Mouse (Mus musculus) frontal cortex, postnatal 10 days (tissue): ENCODE data around the gene Ybx1.
"Not testable (repeated sequence)": the region's sequence is repeated elsewhere in the genome, so short reads cannot be mapped to it uniquely, and the experiment has no call there.

Experiments used
- DNase-seq, 2 experiments: peaks; one replicate each; pipeline ENCODE4 v3.0.0; 2022; ENCODE audit warnings: low spot score in 2 of 2, mixed read lengths in 1 of 2

Ybx1 gene

DNA sequence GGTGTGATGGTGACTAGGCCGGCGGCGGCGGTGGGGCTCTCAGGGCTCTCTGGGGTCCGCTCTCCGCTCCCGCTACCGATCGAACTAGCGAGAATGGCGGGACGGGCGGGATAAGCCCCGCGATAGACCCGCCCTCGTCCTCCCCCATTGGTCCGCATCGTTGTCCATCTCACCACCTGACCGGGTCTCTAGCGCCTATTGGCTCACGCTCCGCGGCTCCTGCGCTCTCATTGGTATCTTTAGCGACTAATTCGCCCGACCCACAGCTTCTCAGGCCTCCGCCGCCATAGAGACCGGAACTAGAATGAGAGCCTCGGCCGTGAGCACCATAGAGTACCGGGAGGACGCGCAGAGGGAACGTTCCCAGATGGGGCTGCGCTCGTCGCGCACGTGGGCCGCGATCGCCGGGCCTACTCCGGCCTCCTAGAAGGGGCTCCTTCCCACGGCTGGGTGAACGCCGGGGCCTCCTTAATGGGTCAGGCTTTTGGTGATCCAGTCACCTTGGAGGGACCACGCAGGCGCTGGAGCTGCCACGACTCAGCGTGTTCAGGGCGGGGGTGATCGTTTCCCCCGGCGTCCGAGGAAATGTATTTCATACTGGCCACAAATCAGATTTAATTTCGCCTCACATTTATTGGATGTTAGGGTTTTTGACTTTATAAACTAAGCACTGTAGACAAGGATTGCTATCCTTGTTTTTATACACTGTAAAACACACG, at the start of gene Ybx1:
Gene Ybx1 (minus strand): TSS at position 190 of the 719 bp plus-strand sequence.
- peak; percentile 99 to 100 for DNase-seq

DNA sequence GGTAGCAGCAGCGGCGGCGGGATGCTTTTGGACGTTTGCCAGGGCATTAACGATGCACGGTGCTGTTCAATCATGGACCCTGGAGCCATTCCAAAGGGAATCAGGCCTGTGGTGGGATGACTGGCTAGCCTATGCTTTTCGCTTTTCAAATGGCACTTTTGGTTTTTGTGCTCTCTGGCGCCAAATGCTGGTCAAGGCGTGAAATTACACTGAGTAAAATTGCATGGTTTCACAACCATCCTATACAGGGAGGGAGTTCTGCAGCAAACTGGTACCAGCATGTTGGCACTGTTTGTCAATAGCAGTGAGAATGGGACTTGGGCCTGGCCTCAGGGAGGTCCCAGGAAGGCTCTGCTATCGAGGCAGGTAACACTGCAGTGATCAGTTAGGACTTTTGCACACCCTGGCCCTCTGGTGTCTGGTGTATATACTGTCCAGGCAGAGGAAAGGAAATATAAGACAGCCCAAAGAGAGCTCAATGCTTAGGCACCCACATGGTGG, 44.5 kb upstream of the Ybx1 start:
- DNase-seq: peak; percentile 38 to 57

DNA sequence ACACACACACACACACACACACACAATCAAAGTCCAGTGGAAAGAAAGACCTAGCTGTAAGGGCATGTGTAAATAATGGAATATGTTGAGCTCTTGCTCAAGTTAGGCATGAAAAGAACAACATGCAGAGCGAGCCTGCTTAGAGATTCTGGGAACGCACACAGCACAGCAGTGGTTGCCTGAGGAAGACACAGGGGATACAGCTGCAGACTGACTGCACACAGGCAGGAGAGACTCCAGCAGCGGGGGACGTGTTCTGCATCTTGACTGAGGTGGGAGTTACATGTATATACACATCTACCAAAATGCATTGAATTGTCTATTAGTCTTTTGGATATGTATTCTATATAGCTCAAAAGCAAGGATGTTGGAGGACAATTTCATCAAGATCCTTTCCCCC, 44.0 kb upstream of the Ybx1 start:
- DNase-seq: peak in 1 of 2 experiments; percentile 15

DNA sequence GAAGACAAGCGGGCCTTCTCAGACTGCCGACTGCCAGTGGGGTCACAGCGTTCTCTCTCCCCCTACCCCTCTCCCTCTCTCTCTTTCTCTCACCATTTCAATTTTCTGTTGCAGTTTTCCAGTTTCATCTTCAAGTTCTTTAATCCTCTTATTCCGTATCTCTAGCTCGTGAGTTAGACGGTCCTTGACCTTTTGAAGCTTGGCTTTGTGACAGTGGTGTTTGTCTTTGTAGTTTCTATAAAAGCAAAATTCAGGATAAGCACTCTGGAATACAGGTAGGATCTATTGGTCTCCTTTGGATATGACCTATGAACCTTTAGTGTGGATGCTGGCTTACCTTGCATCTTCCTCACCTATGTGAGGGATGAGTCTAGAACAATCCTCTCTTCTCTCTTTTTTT, 39.1 kb upstream of the Ybx1 start:
- DNase-seq: no peak

DNA sequence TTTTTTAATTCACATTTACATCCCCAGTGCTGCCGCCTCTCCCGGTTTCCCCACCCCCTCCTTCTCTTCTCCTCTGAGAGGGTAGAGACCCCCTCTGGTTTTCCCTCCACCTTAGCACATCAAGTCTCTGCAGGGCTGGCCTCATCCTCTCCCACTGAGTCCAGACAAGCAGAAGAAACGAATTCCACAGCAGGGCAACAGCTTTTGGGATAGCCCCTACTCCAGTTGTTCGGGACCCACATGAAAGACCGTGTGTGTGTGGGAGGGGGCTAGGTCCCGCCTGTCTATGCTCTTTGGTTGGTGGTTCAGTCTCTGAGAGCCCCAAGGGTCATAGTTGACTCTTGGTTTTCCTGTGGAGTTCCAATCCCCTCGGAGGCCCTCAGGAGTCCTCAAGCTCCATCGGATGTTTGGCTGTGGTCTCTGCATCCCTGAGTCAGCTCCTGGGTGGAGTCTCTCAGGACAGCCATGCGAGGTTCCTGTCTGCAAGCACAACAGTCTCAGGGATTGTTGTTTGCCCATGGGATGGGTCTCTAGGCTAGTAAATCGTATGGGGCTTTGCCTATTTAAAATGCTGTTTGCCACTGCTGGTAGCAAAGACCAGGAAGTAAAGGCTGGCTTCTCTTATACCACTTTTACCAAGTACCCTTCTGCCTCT, 26.6 kb upstream of the Ybx1 start:
- peak in 1 of 2 experiments; percentile 15 for DNase-seq

DNA sequence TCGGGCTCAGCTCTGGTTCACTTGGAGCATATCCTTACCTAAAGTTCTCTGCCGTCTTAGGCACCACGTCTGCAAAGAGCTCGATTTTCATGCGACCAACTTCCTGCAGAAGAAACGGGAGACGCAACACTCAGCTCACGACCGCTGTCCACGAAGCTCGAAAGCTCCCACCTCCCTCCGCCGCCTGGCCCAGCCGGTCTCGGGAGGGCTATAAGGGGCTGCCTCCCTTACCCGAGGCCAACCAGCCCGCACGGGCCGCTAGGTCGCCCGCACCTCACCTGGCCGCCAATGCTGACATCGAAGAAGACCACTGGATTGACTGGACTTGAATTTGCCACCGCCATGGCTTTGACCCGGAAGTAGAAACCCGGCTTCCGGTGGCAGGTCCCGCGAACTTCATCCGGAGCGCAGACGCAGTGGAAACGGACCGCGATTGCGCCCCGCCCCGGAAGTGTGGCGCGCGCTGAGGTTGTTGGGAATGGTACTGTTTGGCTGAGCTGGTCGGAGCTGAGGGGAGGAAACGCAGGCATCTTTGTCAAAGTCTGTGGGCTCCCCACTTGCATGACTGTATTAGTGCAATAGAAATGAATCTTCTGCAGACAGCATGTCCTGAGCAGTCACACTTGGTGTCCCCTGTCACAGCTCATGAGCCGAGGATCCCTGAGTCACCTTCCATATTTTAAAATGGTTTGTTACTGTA, 25.9 kb upstream of the Ybx1 start, which contains the start of gene Ppih:
Gene Ppih (minus strand): TSS at position 416 of the 700 bp plus-strand sequence.
- peak; percentile 92 to 95 for DNase-seq

DNA sequence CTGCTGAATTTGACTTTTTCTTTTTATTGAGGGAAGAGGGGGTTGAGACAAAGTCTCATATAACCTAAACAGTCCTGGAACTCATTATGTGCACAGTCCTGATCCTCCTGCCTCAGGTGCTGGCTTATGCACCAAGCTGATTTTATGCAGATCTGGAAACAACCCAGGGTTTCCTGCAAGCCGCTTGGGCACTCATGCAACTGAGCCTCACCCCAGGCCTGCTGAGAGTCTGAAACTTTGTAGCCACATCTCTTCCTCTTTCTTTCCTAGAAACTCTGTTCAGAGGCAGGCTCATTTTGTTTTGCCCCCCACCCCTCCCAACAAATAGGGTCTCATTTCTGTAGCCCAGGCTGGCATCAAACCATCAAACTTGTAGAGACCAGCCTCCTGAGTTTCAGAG, 19.4 kb upstream of the Ybx1 start:
- DNase-seq: no peak

DNA sequence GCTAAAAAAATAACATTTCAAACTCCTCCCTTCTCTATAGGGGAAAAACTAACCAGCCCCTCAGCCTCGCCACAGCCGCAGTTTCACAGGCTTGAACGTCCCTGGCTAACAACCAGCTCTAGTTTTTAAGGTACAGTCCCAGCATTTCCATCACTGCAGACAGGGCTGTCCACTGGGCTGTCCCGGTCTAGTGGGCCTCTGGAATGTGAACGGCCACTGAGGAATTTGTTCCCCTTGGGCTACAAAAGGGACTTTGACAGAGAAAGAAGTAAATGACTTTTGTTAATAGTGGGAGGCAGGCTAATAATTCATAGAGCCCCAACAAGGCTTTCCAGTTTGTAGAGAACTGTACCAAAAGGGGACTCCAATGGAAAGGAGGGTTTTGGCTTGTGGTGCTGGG, 11.0 kb upstream of the Ybx1 start:
- DNase-seq: no peak

DNA sequence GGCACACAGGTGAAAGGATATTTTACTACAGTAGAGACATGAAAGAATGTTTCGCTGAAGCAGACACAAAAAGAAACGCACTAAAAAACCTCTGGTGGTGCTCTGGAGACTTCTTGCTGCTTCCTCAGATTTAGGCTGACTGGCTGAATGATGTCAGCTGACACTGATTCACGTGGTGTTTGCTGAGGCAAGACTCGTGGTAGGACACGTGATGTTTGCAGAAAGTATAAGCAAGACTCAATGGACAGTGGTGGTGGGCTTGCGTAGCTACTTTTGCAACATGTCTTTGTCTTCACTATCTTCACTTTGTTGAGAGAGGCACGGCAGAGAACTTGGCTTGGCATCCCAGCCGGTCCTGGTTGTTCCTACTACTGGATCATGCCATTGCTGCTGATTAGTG, 8.9 kb upstream of the Ybx1 start:
- DNase-seq: no peak

DNA sequence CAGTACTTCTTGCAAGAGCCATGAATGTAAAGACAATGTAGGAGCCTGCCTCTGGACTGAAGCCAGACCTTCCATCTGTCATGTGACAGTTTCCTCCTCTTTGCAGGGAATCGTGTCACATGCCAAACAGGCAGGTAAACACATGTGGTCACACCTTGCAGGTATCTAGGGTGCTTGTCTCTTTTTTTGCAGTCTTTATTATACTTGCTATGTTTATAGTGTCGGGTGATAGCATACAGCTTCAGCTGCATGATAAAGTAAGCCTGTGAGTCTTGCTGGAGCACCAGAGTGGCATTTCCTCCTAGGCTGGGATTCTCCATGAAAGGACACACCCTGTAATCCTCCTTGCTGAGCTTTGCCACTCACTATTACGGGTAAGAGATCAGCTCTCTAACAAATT, 7.4 kb upstream of the Ybx1 start:
- no peak for DNase-seq

DNA sequence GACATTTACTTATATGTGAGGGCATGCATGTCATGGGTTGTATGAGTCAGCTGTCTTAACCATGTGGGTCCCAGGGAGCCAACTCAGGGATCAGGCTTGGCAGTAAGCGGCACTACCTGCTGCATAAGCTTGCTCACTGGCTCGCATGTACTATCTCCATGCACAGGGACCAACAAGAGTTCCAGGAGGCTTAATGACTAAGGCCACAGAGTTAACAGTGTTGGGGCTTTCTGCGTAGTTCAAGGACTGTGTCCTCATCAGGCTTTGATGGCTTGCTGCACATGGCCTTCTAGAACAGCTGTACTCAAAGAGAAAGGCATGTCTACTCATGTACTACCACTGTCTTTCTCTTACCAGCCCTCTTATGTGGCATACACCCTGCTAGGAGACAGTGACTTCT, 6.4 kb upstream of the Ybx1 start:
- DNase-seq: no peak

DNA sequence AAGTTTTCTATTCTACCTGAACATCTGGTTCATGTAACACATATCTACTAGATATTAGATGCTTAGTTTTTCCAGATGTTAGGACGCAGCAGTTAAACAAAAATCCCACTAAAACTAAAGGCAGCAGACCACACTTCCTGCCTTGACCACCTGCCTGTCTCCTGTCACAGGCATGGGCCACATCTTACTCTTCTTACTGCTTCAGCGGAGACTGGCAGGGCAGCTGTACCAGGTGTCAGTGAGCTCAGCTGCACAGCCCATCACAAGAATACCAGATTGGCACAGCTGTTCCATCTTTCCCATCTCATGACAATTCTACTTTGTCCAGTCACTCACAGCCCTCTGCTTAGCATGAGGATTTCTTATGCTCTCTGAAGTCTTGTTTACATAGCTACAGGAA, 3.0 kb upstream of the Ybx1 start:
- DNase-seq: no peak

DNA sequence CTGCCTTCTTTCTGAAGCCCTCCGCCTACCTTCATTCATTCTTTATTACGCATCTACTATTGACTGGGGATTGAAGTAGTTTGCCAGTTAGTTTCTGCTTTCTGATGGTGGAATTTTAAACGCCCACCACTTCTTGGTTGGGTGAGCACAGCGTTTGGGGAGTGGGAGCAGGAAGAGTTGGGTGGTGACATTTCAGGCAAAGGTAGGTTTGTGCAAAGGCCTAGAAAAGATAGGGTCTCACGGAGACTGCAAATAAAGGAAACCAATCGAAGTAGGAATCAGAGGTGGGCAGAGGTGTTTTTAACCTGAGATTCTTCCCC, 690 bp upstream of the Ybx1 start:
- no peak for DNase-seq

DNA sequence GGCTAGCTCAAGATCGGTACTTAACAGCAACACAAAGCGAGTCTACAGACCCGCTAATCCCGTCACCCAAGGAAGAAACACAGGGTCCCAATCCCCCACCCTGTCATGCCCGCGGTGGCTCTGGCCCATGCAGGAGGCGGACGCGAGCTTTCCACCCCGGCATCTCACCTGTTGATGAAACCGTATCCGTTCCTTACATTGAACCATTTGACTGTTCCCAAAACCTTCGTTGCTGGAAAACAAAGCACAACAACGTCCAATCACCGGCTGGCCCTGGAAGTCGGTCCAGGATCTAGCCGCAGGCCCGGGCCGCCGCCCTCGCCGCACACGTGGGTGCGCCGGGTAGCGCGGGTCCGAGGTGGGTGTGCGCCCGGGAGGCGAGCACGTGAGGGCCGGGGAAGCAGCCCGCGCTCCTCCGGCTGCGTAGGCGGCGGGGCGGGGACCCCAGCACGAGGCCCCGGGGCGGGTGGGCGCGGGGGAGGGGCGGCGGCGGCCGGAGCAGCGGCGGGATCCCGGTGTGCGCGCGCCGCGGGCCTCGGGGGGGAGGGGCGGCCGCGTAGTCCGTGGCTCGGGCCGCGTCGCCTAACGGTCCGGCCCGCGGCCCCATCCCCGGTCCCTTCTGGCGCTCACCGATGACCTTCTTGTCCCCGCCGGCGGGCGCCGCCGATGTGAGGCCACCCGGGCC, 688 bp downstream of the Ybx1 start:
- DNase-seq: peak; percentile 20 to 49

DNA sequence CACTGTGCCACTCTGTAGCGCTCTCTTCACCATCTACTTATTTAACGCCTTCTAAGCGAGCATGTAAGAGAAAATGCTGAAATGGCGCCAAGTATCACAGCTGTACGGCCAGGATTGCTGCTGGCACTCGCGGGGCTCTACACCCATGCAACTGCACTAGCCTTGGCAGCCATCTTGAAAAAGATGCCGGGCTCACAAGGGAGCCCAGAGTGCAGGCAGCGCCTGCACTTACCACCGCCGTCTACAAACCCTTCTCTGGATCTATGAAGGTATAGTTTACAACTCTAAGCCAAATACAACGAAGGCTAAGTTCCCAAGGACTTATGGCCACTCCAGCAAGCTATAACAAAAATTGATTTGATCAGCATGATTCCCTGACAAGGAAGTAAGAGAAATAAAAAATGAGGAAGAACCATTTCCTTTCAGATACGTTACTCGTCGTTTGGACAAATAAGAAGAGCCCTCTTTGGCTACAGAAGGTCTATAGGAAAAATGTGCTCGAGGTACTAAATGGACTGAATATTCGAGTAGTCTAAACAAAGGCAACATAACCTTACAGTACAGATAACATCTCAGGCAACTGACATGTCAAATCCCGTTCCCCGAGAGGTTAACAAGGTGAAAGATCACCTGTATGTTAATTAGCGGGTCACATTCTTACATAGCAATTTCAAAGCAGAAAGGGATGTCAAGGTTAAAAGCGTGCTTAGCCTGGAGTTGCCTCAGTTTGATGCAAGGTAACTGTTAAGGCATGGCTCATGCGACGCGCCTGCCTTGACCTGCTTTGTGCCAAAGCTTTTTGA, 1.4 kb downstream of the Ybx1 start:
- peak; percentile 46 to 57 for DNase-seq

DNA sequence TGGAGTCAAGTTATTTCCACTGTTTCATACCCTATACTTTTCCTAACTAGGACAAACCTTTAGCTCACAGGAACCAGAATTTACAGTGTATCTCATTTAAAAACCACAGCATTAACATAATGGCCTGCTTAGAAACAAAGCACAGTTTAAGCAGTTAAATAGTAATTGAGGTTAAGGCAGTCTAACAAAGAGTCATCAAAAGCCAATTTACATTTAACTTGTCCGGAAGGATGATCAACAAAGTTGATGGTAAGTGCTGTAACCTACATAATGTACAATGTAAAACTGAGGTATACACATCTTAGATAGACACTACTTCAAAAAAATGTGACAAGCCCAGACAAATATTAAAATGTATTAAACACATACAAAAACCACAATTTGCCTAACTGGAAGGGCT, 2.5 kb downstream of the Ybx1 start:
- no peak for DNase-seq

DNA sequence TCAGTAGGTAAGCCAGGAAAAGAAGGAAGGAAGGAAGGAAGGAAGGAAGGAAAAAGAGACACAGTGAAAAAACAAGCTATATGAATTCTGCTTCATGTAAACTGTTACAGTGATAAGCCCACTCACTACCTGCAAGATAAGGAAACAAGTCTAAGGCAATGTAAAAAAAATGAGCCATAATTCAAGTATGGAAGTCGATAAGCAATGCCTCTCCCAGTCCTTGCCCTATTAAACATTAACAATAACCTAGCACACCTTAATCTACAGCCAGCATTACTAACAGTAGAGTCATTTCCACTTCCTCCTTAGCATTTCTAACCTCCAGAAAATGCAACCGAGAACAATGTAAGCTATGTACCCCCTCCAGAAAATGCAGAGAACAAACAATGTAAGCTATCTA, 9.1 kb downstream of the Ybx1 start:
- no peak for DNase-seq

DNA sequence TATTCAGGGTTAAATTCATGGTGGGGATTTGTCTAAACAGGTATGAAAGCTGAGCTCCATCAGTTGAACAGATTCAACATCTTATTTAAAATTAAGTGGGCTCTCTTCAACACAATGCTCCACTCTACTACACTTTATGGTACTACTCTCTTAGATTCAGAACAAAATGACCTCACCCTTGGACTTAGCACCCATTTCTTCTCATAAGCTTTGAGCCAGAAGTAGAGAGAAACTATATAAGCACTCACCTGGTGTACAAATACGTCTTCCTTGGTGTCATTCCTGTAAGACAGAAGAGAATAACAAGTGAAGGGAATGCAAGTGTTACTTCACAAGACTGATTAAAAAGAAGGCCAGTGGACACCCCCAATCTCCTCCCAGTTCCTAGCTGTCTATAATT, 9.5 kb downstream of the Ybx1 start:
- no peak for DNase-seq

DNA sequence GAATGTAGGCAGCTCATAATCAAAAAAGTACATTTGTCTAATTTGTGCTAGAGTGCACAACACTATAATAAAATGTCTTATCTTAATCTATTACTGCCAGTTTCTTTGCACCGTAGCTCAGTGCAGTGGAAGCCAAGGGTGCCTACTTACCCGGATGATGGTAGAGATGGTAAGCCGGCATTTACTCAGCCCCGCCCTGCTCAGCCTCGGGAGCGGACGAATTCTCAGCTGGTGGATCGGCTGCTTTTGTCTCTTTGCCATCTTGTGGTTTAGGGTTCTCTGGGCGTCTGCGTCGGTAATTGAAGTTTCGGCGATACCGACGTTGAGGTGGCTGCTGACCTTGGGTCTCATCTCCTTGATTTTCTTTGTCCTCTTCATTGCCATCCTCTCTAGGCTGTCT, 15.6 kb downstream of the Ybx1 start:
- not testable (repeated sequence) for DNase-seq

DNA sequence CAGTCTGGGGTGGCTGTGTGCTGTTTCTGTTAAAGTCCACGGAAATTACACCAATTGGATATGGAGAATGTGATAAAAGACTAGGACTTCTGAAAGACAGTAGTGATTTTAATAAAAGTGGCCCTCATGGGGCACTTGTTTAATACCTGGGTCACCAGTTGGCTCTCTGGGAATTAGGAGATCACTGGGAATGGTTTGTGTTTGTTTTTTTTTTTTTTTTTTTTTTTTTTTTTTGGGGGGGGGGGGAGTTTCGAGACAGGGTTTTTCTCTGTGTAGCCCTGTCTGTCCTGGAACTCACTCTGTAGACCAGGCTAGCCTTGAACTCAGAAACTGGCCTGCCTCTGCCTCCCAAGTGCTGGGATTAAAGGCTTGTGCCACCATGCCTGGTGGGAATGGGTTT, 18.7 kb downstream of the Ybx1 start:
- DNase-seq: no peak

DNA sequence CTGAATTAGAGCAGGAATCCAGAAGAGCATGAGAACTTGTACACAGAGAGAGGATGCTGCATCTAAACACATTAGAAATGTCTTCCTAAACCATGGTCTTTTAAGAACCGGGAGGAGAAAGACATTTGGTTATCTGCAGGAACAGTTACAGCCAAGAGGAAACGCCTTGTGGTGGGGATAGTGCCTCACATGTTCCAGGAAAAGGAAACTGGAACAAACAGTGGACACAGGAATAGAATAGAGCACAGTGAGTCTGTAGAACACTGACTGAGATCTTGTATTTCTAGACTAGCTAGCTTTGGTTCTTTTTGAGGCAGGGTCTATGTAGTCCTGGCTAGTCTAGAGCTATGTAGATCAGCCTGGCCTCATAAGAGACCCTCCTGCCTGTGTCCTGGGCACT, 19.2 kb downstream of the Ybx1 start:
- DNase-seq: no peak
